Mouse (Mus musculus): ENCODE data around the gene Fgd6. TPM values are rescaled to one million over a fixed set of nuclear protein-coding genes. Genes with fewer than 3 reads are reported as not detected.

Fgd6 gene
- polyA plus RNA-seq, 1 experiment: 0.04 TPM

GRCm38 (mm10) chr10:94014200-94014599, 21.6 kb upstream of the Fgd6 start:
- TF ChIP-seq GATA1 (IDR thresholded peaks at IDR 0.05; ENCODE audit: low read length) (no peak), TAL1 (IDR thresholded peaks at IDR 0.05; ENCODE audit: low read length) (no peak)
- Histone ChIP-seq H3K36me3 (ENCODE audit: control insufficient read depth) (peaks cover 4% of the 10 kb centered on the region), H3K4me3 (replicated peaks) (no peak overlapping the region), H3K4me1 (ENCODE audit: control insufficient read depth) (peaks cover 3% of the 10 kb centered on the region), H3K27me3 (ENCODE audit: control insufficient read depth) (no peaks in the 10 kb centered on the region), H3K9me3 (ENCODE audit: control insufficient read depth, low read length) (no peaks in the 10 kb centered on the region)

GRCm38 (mm10) chr10:94017455-94017854, 18.3 kb upstream of the Fgd6 start:
- TF ChIP-seq TAL1 (IDR thresholded peaks at IDR 0.05; ENCODE audit: low read length) (no peak), GATA1 (IDR thresholded peaks at IDR 0.05; ENCODE audit: low read length) (no peak)
- Histone ChIP-seq H3K36me3 (ENCODE audit: control insufficient read depth) (peaks cover 4% of the 10 kb centered on the region), H3K4me3 (replicated peaks) (no peak overlapping the region), H3K27me3 (ENCODE audit: control insufficient read depth) (no peaks in the 10 kb centered on the region), H3K4me1 (ENCODE audit: control insufficient read depth) (peaks cover 26% of the 10 kb centered on the region), H3K9me3 (ENCODE audit: control insufficient read depth, low read length) (no peaks in the 10 kb centered on the region)

- TF ChIP-seq GATA1 (IDR thresholded peaks at IDR 0.05; ENCODE audit: low read length): no peak
- TF ChIP-seq TAL1 (IDR thresholded peaks at IDR 0.05; ENCODE audit: low read length): no peak
- peaks cover 23% of the 10 kb centered on the region for H3K4me1 ChIP-seq (ENCODE audit: control insufficient read depth)
- H3K4me3 ChIP-seq (replicated peaks): peak overlapping the region; percentile 36
Observed at GRCm38 (mm10) chr10:94020587-94020986, 15.2 kb upstream of the Fgd6 start.

DNA sequence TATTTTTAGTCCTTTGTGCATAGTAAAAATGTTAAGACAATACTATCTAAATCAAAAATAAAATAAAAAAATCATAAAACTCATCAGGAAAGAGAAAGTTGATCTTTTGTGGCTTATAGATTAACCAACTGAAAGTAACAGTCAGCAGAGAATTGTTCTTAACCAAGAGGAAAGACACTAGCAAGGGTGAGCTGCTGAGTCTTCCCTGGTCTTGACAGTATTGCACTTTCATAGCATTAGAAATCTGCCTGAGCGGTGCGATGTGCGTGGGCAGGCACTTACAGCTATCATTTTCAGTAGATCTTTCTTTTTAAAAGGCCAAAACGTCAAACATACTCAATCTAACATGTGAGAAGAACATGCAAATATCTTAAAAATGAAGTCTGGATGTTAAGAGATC, 14.7 kb upstream of the Fgd6 start:
- Histone ChIP-seq H3K4me1 (ENCODE audit: control insufficient read depth) (peaks cover 23% of the 10 kb centered on the region), H3K4me3 (replicated peaks) (no peak overlapping the region), H3K27me3 (ENCODE audit: control insufficient read depth) (no peaks in the 10 kb centered on the region), H3K9me3 (ENCODE audit: control insufficient read depth, low read length) (no peaks in the 10 kb centered on the region), H3K36me3 (ENCODE audit: control insufficient read depth) (peaks cover 10% of the 10 kb centered on the region)
- no peak for TF ChIP-seq TAL1 (IDR thresholded peaks at IDR 0.05; ENCODE audit: low read length)
- no peak for TF ChIP-seq GATA1 (IDR thresholded peaks at IDR 0.05; ENCODE audit: low read length)

More at GRCm38 (mm10) chr10:94020587-94020986, 15.2 kb upstream of the Fgd6 start:
- Histone ChIP-seq H3K27me3 (ENCODE audit: control insufficient read depth) (no peaks in the 10 kb centered on the region), H3K36me3 (ENCODE audit: control insufficient read depth) (peaks cover 10% of the 10 kb centered on the region), H3K9me3 (ENCODE audit: control insufficient read depth, low read length) (no peaks in the 10 kb centered on the region)

DNA sequence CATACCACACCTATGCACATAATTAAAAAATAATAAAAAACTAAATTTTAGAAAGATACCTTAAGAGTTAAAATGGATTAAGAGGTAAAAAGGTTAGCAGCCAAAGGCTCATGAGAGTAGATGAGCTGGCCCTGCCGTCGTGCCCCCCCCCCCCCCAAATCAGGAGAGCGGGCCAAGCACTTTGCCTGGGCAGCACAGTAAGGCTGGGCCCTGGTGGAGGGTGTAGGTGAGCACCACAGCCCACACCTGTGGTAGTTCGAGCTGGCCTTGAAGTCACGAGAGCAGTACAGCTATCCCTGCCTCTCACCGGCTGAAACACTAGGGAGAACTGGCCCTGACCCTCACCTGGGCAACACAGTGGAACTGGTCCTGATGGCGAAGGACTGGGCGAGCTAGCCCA, 10.7 kb upstream of the Fgd6 start:
- Histone ChIP-seq H3K4me1 (ENCODE audit: control insufficient read depth) (peaks cover 17% of the 10 kb centered on the region), H3K27me3 (ENCODE audit: control insufficient read depth) (no peaks in the 10 kb centered on the region), H3K4me3 (replicated peaks) (no peak overlapping the region), H3K9me3 (ENCODE audit: control insufficient read depth, low read length) (no peaks in the 10 kb centered on the region), H3K36me3 (ENCODE audit: control insufficient read depth) (peaks cover 13% of the 10 kb centered on the region)
- no peak for TF ChIP-seq GATA1 (IDR thresholded peaks at IDR 0.05; ENCODE audit: low read length)
- no peak for TF ChIP-seq TAL1 (IDR thresholded peaks at IDR 0.05; ENCODE audit: low read length)

DNA sequence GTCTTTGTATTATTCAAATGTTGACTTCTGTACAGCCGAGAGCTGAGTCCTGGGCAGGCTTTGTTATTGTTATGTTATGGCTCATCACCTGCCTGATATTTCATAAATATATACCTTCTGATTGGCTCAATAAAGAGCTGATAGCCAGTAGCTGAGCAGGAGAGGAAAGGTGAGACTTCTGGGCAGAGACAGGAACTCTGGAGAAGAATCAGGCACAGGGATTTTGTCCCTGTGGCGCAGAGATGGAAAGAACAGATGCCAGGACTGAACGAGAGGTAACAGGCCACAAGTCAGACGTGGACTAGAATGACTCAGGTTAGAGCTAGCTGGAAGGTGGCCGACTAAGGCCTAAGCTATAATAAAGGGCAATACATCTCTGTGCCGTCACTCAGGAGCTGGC, 7.3 kb upstream of the Fgd6 start:
- Histone ChIP-seq H3K4me3 (replicated peaks) (no peak overlapping the region), H3K9me3 (ENCODE audit: control insufficient read depth, low read length) (no peaks in the 10 kb centered on the region), H3K27me3 (ENCODE audit: control insufficient read depth) (no peaks in the 10 kb centered on the region), H3K4me1 (ENCODE audit: control insufficient read depth) (peaks cover 5% of the 10 kb centered on the region), H3K36me3 (ENCODE audit: control insufficient read depth) (peaks cover 19% of the 10 kb centered on the region)
- TF ChIP-seq GATA1 (IDR thresholded peaks at IDR 0.05; ENCODE audit: low read length) (no peak), TAL1 (IDR thresholded peaks at IDR 0.05; ENCODE audit: low read length) (no peak)

DNA sequence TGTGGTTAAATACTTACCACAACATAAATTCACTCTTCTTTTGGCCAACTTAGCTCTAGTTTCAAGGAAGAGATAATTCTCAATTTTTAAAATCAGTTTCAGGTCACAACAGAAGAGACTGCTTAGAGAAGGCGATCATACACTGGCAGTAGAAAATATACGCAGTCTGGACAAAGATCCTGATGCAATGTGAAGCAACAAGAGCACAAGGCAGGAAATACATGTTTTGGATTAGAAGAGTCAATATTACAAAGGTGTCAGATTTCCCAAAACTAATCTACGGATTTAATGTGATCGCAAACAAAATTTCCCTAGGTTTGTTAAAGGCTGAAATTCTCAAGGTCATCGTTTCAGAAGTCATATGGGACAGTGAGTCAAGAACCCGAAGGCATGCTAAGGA, 4.6 kb upstream of the Fgd6 start:
- Histone ChIP-seq H3K36me3 (ENCODE audit: control insufficient read depth) (peaks cover 11% of the 10 kb centered on the region), H3K4me1 (ENCODE audit: control insufficient read depth) (peaks cover 18% of the 10 kb centered on the region), H3K4me3 (replicated peaks) (no peak overlapping the region), H3K9me3 (ENCODE audit: control insufficient read depth, low read length) (no peaks in the 10 kb centered on the region), H3K27me3 (ENCODE audit: control insufficient read depth) (no peaks in the 10 kb centered on the region)
- TF ChIP-seq TAL1 (IDR thresholded peaks at IDR 0.05; ENCODE audit: low read length): no peak
- TF ChIP-seq GATA1 (IDR thresholded peaks at IDR 0.05; ENCODE audit: low read length): no peak

GRCm38 (mm10) chr10:94034876-94035657, 734 bp upstream of the Fgd6 start:
- Histone ChIP-seq H3K4me3 (replicated peaks) (peak overlapping the region; percentile 97), H3K9me3 (ENCODE audit: control insufficient read depth, low read length) (no peaks in the 10 kb centered on the region), H3K4me1 (ENCODE audit: control insufficient read depth) (peaks cover 31% of the 10 kb centered on the region), H3K36me3 (ENCODE audit: control insufficient read depth) (peaks cover 6% of the 10 kb centered on the region), H3K27me3 (ENCODE audit: control insufficient read depth) (no peaks in the 10 kb centered on the region)
- TF ChIP-seq TAL1 (IDR thresholded peaks at IDR 0.05; ENCODE audit: low read length) (no peak), GATA1 (IDR thresholded peaks at IDR 0.05; ENCODE audit: low read length) (no peak)

DNA sequence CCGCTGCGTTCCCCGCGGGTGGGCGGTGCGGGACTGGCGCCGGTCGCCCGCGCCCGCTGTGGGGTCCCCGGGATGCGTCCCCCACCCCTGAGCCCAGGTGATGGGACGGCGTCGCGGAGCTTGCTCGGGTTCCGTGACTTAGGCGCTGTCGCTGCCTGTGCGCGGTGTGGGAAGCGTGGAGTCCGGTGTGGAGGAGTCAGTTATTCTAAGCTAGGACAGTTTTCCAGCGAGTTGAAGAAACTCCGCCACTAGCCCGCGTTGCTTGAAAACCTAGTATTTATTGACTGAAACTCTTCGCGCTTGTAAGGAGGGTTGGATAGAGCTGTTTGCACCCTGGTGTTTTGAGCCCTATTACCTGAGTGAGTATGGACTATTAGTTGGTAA, 566 bp downstream of the Fgd6 start:
- Histone ChIP-seq H3K4me1 (ENCODE audit: control insufficient read depth) (peaks cover 31% of the 10 kb centered on the region), H3K9me3 (ENCODE audit: control insufficient read depth, low read length) (no peaks in the 10 kb centered on the region), H3K4me3 (replicated peaks) (peak overlapping the region; percentile 97), H3K27me3 (ENCODE audit: control insufficient read depth) (no peaks in the 10 kb centered on the region), H3K36me3 (ENCODE audit: control insufficient read depth) (peaks cover 5% of the 10 kb centered on the region)
- TF ChIP-seq TAL1 (IDR thresholded peaks at IDR 0.05; ENCODE audit: low read length) (no peak), GATA1 (IDR thresholded peaks at IDR 0.05; ENCODE audit: low read length) (no peak)
